Mouse (Mus musculus): ENCODE data around the gene Krtap19-1.

The Krtap19-1 gene

GRCm38 (mm10) chr16:88869311-88869710 lies at the start of gene Krtap19-1:
TSS of gene Krtap19-1 (minus strand) at chr16:88869411.
- no peak for DNase-seq

- DNase-seq: no peak
Observed at GRCm38 (mm10) chr16:88896357-88896756, 27.1 kb upstream of the Krtap19-1 start, which contains the start of gene Krtap19-5. TSS of gene Krtap19-5 (minus strand) at chr16:88896457.

GRCm38 (mm10) chr16:88886870-88887269 lies 17.7 kb upstream of the Krtap19-1 start:
- DNase-seq: no peak

- DNase-seq: no peak
Observed at GRCm38 (mm10) chr16:88884989-88885388, 15.8 kb upstream of the Krtap19-1 start, which contains the start of gene Krtap19-4. TSS of gene Krtap19-4 (minus strand) at chr16:88885089.

GRCm38 (mm10) chr16:88877938-88878337 lies 8.7 kb upstream of the Krtap19-1 start, which contains the start of gene Krtap19-3:
TSS of gene Krtap19-3 (minus strand) at chr16:88878038.
- DNase-seq: no peak

GRCm38 (mm10) chr16:88874169-88874568 lies 5.0 kb upstream of the Krtap19-1 start, which contains the start of gene Krtap19-2:
TSS of gene Krtap19-2 (minus strand) at chr16:88874269.
- no peak for DNase-seq

GRCm38 (mm10) chr16:88864887-88865407 lies 4.3 kb downstream of the Krtap19-1 start:
- DNase-seq: no peak

- no peak for DNase-seq
Observed at GRCm38 (mm10) chr16:88851450-88851849, 17.8 kb downstream of the Krtap19-1 start.

GRCm38 (mm10) chr16:88848558-88848957 lies 20.7 kb downstream of the Krtap19-1 start:
- no peak for DNase-seq

GRCm38 (mm10) chr16:88847363-88847762 lies 21.8 kb downstream of the Krtap19-1 start:
- DNase-seq: no peak

- DNase-seq: no peak
Observed at GRCm38 (mm10) chr16:88826978-88827377, 42.2 kb downstream of the Krtap19-1 start.

GRCm38 (mm10) chr16:88826095-88826652 lies 43.0 kb downstream of the Krtap19-1 start, which contains the start of gene Krtap14:
TSS of gene Krtap14 (minus strand) at chr16:88826145.
- no peak for DNase-seq

GRCm38 (mm10) chr16:88823736-88824135 lies 45.5 kb downstream of the Krtap19-1 start:
- no peak for DNase-seq

GRCm38 (mm10) chr16:88820066-88820465 lies 49.1 kb downstream of the Krtap19-1 start, which contains the start of gene Krtap15:
TSS of gene Krtap15 (plus strand) at chr16:88820215.
- no peak for DNase-seq
